Mouse (Mus musculus): ENCODE results near the gene Brip1.

DNA sequence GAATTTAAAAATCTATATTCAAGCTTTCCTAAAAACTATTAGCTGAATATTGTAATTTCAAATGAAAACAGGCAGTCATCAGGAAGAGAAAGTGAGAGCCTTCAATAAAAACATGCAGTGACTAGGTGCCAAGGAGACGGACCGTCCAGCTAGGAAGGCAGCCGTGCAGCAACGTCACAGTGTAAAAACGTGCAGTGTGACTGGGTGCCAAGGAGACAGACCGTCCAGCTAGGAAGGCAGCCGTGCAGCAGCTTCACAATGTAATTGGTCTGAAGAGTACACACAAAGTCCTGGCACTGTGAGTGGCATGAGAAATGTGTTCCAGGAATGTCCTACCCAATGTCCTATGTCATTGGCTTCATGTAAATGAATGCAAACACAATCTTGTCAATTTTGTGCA, 124.0 kb downstream of the Brip1 start:
- TF ChIP-seq CTCF (IDR thresholded peaks at IDR 0.05; ENCODE audit: control insufficient read depth, insufficient read depth, insufficient replicate concordance, low read depth, low read length) = no peak
- no peak for TF ChIP-seq POLR2A (IDR thresholded peaks at IDR 0.05; ENCODE audit: control insufficient read depth, low read depth, low read length)
